Mouse (Mus musculus) heart, postnatal 0 days (tissue): ENCODE results near the gene Zfand4.

Experiments used
- CTCF ChIP-seq: IDR thresholded peaks from 2 replicates; pipeline ENCODE4 v1.5.1; 2016; ENCODE audit warnings: antibody characterized with exemption, control low read depth, low read depth
- EP300 ChIP-seq: IDR thresholded peaks from 2 replicates; pipeline ENCODE4 v1.6.1; 2016; ENCODE audit warnings: antibody characterized with exemption, low read depth

- TF ChIP-seq EP300 (no peak), CTCF (no peak)
These were observed 89.4 kb downstream of the Zfand4 start for GRCm38 (mm10) chr6:116353428-116353827.
